Mouse (Mus musculus): ENCODE data around the gene Wrb.
"Not testable (repeated sequence)": the region's sequence is repeated elsewhere in the genome, so short reads cannot be mapped to it uniquely, and the experiment has no call there.

Wrb gene

DNA sequence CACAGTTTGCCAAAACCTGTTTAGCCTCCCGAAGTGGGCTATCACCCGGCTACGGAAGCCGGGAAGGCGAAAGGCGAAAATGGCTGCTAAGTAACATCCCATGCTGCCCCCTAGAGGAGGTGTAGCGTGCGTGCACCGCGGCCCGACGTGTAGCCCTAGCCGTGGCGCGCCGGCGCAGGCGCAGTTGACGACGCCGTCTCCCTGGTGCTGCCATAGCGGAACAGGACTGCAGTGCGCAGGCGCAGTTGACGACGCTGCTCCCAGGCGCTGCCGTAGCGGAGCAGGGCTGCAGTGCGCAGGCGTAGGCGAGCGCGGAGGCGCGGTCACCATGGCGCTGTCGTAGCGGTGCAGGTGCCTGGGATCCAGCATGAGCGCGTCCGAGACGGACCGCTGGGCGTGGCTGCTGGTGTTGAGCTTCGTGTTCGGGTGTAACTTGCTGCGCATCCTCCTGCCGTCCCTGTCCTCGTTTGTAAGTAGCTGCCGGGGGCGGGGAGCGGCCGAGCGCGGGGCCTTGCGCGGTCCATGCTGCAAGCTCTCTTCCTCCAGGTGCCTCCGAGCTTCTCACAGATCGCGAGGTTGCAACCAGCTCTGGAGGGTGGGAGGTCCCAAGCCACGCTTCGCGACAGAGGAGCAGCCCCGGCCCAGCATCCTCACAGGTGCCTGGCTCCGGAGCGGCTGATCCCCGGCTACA lies at the start of gene Wrb:
TSS of gene Wrb (plus strand) at position 298 of the 691 bp plus-strand sequence.
- DNase-seq (ENCODE audit: low spot score) = peak; percentile 100

- DNase-seq (ENCODE audit: low spot score) = no peak
Measured at GRCm38 (mm10) chr16:96095966-96096365, 49.2 kb upstream of the Wrb start.

GRCm38 (mm10) chr16:96097811-96098210 lies 47.4 kb upstream of the Wrb start:
- not testable (repeated sequence) for DNase-seq (ENCODE audit: low spot score)

DNA sequence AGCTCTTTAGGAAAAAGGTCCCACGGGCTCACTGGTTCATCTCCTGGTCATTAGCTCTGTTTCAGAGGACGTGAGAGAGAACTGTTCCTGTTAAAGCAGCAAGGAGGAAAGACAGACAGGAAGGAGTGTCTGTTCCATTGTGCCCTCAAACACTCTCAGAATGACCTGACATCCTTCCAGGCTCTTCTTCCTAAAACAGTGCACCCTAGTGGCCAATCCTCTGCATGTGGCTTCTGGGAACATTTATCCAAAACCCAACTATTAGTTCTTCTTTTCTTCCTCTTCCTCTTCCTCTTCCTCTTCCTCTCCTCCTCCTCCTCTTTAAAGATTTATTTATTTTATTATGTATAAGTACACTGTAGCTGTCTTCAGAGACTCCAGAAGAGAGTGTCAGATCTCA lies 42.2 kb upstream of the Wrb start:
- peak; percentile 19 for DNase-seq (ENCODE audit: low spot score)

DNA sequence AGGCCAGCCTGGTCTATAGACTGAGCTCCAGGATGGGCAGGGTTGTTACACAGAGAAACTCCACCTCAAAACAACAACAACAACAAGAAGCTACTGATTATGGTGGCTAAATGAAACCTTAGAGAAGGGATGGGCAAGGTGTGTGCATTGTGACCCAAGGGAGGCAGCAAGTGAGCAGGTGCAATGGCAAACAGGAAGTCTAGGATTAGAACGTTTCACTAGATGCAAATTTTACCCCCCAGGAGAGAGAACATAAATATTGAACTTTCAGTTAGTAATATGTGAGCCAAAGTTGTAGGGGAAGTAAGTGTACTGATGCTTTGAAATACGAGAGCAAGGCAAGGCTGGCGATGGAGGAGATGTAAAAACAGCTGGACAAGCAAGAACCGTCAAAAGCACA lies 35.5 kb upstream of the Wrb start:
- no peak for DNase-seq (ENCODE audit: low spot score)

DNA sequence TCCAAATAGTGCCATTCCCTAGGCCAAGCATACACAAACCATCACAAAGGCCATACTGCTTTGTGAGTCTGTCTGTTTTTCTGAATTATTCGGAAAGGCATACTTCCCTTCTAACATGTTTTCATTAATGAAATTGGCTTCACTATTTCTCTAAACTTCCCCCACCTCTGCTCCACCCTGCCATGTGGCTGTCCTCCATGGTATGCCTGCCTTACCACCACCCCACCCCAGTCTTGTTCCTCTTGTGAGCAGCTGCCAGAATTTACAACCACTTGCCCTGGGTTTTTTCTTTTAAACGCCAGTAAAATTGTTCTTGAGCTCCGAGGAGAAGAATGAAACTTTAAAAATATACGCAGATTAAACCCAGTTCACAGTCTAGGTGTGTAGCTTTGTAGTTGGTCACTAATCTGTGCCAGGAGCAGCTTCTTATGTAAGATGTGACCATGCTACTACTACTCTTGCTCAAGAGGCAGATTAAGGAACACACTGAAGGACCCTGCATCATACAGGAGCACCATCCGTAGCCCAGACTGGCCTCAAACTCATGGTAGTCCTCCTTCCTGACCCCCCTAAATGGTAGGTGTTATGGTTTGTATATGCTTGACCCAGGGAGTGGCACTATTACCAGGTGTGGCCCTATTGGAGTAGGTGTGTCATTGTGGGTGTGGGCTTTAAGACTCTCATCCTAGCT lies 34.4 kb upstream of the Wrb start:
- DNase-seq (ENCODE audit: low spot score) = no peak

DNA sequence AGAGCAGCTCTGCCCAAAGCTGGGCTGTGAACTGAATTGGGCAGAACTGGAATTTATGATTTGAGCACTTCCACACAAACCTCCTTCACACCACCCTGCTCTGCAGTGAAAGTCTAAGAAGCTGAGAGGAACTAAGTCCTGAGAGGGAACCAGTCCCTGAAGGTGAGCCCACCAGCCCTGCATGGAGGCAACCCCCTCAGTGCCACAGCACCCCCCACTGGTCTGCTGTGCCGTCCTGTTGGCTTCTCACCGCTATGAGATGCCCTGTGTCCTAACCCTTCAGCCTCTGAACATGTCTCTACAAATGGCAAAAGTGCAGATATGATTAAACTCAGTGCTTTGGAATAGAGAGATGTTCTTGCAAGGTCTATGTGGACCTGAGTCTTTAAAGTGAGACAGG lies 32.4 kb upstream of the Wrb start:
- DNase-seq (ENCODE audit: low spot score) = no peak

GRCm38 (mm10) chr16:96114729-96115128 lies 30.5 kb upstream of the Wrb start:
- DNase-seq (ENCODE audit: low spot score) = no peak

DNA sequence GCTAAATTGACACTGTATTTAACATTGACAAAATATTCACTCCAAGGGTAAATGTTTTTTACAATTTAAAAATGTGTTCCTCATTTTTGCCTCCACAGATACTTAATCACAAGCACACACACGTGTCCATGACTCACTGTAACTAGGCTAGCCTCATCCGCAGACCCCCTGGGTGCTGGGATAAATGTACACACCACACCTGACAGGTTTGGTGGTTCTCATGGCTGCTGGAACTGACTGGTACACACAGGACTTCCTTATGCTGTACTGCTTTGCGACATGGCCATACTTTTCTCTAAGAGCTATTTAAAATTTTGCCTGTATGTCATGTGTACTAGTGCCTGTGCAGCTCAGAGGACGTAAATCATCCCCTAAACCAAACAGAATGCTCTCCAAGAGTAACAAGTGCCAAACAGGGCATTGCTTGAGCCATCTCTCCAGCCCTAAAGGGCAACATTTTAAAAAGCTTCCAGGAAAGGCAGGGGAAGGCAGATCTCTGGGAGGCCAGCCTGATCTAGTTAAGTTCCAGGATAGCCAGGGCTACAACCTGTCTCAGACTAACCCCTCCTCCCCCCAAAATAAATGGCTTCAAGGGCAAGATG lies 25.1 kb upstream of the Wrb start:
- no peak for DNase-seq (ENCODE audit: low spot score)

DNA sequence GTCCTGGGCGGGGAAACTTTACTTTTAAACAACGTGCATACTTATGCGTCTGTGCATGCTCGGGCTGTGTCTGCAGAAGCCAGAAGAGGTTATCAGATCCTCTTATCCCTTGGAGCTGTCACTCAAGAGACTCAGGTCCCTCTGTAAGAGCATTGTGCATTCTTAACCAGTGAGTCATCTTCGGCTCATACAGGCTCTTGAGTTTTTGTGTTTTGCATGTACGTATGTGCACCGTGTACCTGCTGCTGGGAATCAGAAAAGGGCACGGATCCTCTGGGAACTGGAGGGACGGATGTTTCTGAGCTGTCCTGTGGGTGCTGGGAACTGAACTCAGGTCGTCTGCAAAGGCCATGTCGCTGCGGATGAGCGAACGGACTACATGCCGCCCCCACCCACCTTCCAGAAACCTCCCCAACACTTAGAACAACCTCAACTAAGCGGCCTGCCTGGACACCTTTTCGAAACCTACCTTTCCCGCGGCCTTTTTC lies 18.5 kb upstream of the Wrb start:
- DNase-seq (ENCODE audit: low spot score) = peak; percentile 59

- no peak for DNase-seq (ENCODE audit: low spot score)
Measured at GRCm38 (mm10) chr16:96127288-96127656, 17.9 kb upstream of the Wrb start.

DNA sequence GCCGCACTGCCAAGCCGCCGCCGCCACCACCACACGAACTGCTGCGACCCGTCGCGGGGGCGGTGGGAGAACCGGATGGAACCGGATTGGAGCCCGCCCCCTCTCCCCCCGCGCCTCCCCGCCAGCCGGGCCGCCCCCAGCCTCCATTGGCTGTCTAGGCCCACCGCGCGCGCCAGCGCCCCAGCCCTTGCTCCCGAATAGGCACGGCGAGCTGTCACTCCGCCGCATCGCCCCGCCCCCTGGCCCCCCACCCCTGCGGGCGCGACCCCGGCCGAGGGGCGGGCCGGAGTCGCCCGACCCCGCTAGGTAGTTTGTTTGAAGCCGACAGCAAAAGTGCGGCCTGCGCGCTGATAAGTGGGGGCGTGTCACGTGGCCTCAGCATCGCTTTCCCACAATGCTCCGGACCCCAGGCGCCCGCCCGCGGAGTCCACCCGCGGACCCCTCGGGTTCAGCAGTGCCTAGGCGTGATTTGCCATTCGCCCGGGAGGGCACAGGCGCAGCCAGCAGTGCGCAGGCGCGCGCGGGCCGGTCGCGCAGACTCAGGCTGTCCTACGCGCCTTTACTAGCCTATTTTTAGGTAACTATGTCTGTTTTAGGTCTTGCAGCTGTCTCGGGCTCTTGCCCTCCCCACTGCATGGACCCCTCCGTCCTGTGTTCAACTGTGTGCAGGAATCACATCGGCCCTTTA lies 17.4 kb upstream of the Wrb start, which contains the start of gene Hmgn1:
TSS of gene Hmgn1 (minus strand) at position 73 of the 688 bp plus-strand sequence.
- peak; percentile 96 for DNase-seq (ENCODE audit: low spot score)

GRCm38 (mm10) chr16:96128466-96128865 lies 16.7 kb upstream of the Wrb start:
- no peak for DNase-seq (ENCODE audit: low spot score)

DNA sequence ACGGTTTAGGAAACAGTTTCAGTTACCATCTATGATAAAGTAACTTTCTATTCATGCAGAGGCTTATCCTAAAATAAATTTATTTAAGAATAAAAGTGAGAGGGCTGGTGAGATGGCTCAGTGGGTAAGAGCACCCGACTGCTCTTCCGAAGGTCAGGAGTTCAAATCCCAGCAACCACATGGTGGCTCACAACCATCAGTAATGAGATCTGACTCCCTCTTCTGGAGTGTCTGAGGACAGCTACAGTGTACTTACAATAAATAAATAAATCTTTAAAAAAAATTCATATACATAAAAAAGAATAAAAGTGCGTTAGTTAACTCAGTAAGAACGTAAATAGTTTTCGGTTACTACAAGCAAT lies 478 bp upstream of the Wrb start:
- DNase-seq (ENCODE audit: low spot score) = not testable (repeated sequence)

GRCm38 (mm10) chr16:96145814-96146213 lies 607 bp downstream of the Wrb start:
- no peak for DNase-seq (ENCODE audit: low spot score)

GRCm38 (mm10) chr16:96148834-96149233 lies 3.6 kb downstream of the Wrb start:
- peak; percentile 47 for DNase-seq (ENCODE audit: low spot score)

- no peak for DNase-seq (ENCODE audit: low spot score)
Measured at GRCm38 (mm10) chr16:96149311-96149710, 4.1 kb downstream of the Wrb start.

DNA sequence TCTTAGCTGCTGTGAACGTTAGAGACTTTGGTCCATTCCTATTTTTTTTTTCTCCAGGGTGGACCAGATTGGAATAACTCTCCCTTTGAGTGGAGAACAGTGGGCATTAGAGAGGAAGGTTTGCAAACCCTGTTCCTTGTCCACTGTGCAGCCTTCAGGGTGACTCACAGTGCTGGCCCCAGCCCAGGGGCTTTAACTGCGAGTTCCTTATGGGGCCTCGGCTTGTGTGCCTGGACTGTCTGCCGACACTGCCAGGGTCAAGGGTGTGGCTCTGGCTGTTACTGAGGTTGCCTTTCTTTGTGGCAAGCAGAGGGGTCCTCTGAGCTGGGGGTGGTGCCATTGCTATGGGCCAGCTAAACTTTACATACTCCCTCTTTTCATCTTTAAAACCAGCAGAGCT lies 5.8 kb downstream of the Wrb start:
- DNase-seq (ENCODE audit: low spot score) = peak; percentile 84

DNA sequence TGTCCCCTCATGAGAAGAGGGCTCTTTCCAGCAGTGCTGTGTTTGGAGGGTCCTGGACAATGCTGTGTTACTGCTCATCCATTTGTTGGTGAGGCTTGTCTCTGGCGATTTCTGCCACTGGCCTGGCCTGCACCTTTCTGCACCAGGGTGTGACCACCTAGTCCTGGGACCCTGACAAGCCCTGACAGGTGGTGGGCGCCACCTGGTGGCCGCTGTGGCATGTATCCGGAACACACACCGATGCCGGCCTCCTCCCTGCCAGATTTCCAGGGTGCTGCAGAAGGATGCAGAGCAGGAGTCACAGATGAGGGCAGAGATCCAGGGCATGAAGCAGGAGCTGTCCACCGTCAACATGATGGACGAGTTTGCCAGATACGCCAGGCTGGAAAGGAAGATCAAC lies 6.3 kb downstream of the Wrb start:
- DNase-seq (ENCODE audit: low spot score) = peak; percentile 83

DNA sequence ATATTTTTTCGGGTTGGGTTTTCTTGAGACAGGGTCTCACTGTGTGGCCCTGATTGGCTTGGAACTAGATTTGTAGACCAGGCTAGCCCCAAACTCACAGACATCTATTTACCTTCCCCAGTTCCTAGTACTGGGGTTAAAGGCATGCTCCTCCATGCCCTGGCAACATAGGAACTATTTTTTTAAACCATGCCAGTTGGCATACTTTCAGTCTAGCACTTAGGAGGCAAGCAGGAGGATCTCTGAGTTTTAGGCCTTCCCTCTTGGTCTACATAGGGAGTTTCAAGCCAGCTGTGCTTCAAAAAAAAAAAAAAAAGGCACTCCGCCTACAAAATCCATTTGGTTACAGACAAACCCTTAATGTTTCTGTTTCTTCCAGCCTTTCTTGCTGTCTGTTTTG lies 9.3 kb downstream of the Wrb start:
- no peak for DNase-seq (ENCODE audit: low spot score)

DNA sequence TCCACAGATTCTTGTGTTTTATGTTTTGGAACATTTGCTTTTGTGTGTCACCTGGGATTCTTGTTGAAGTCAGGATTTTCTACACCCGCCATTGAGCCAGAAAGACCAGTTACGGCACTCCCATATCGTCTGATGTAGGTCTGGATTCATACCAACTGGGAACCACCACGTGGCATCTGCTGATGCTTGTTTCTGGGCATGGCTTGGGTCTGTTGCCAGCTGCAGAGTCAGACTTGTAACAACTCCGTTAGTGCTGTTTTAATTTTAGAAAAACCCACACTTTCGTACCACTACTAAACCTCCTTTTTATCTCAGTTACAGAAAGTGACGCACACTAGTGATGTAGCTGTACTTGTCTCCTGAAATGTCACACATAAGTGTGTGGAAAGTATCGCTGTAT lies 10.8 kb downstream of the Wrb start:
- DNase-seq (ENCODE audit: low spot score) = peak; percentile 44

DNA sequence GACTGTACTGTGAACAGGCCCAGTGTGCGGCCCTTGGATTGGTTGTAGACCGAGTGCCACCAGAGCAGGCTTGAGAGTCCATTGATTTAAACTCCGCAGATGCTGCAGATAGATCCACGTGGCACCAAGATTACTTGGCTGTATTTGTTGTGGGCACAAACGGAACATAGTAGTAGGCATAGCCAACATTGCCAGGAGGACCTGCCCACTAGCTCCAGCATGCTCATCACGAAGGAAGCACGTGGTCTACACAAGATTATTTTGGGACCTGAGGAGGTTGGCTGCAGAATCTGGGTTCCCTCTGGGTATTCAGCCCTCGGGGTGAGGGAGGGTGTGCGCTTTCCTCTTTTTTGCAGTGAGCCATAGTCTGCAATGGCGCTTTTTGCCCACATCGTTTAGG lies 12.0 kb downstream of the Wrb start:
- no peak for DNase-seq (ENCODE audit: low spot score)

Data from urinary bladder, postnatal 14 days (tissue).